Mouse (Mus musculus) liver, embryonic 12.5 days (tissue): ENCODE measurements around the gene Ndufs8. TPM values are rescaled to one million over a fixed set of nuclear protein-coding genes. Genes with fewer than 3 reads are reported as not detected.

Experiments used
- ATAC-seq: fragments of 200-750 bp; cut with Nextera tagmentation; 2 replicates; pipeline ENCODE4 v1.8.0; 2017; ENCODE audit warnings: moderate number of reproducible peaks, mild to moderate bottlenecking, moderate library complexity
- H3K27ac ChIP-seq: fragments of 300-500 bp; sonication (generic); 2 replicates; pipeline ENCODE4 v1.5.1; 2016; ENCODE audit warnings: mild to moderate bottlenecking
- H3K27me3 ChIP-seq: fragments of 300-500 bp; sonication (generic); replicated peaks from 2 replicates; pipeline ENCODE4 v1.6.1; 2016; ENCODE audit warnings: mild to moderate bottlenecking, moderate library complexity
- H3K36me3 ChIP-seq: fragments of 300-500 bp; sonication (generic); 2 replicates; pipeline ENCODE4 v1.6.1; 2016; ENCODE audit warnings: mild to moderate bottlenecking, moderate library complexity
- H3K4me1 ChIP-seq: fragments of 300-500 bp; sonication (generic); 2 replicates; pipeline ENCODE4 v1.6.1; 2016
- H3K4me2 ChIP-seq: fragments of 300-500 bp; sonication (generic); 2 replicates; pipeline ENCODE4 v1.6.1; 2016; ENCODE audit warnings: mild to moderate bottlenecking, moderate library complexity
- H3K4me3 ChIP-seq: fragments of 300-500 bp; sonication (generic); 2 replicates; pipeline ENCODE4 v1.5.1; 2016; ENCODE audit warnings: mild to moderate bottlenecking, moderate library complexity
- H3K9ac ChIP-seq: fragments of 300-500 bp; sonication (generic); 2 replicates; pipeline ENCODE4 v1.6.1; 2016; ENCODE audit warnings: mild to moderate bottlenecking, moderate library complexity
- H3K9me3 ChIP-seq: fragments of 300-500 bp; sonication (generic); replicated peaks from 2 replicates; pipeline ENCODE4 v1.6.1; 2016; ENCODE audit warnings: mild to moderate bottlenecking, moderate library complexity
- WGBS: fragments of 180-500 bp; shearing (Covaris S2); methylation state at CpG from one replicate; pipeline ENCODE4 v1.1.7; 2016; ENCODE audit not compliant: insufficient replicate concordance; 5-methylcytosine and 5-hydroxymethylcytosine counted together
- polyA plus RNA-seq: library from polyadenylated mRNA; unstranded; fragments of >200 nt; fragmentation: Nextera tagmentation; extraction: Ambion mirVana; gene quantifications from 2 replicates; pipeline ENCODE4 v1.2.1, GENCODE M21; 2016

Gene Ndufs8
- polyA plus RNA-seq, 1 experiment from 2014 or later, result 218 TPM

DNA sequence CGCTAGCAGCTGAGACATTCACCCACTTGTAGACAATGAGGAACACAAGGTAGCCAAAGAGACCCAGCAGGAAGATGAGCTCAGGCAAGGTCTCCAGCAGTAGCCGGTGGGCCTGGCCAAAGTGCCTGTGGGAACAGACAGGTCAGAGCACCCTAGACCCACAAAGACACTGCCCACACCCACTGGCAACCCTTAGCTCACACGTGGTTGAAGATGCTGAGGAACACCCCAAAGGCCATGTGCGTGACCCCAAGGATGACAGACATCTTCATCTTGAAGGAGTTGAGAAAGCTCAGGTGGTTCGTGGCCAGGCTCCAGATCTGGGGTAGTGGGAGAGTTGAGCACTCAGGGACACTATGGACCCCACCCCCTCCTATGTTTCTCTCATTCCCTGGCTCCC, 15.0 kb downstream of the Ndufs8 start:
- no peak overlapping the region for H3K4me2 ChIP-seq
- H3K36me3 ChIP-seq, result peaks cover 89% of the 10 kb centered on the region
- H3K4me1 ChIP-seq, result 0 out of 2 replicates have a peak, but pooled peaks cover under 1% of the 10 kb centered on the region
- H3K27me3 ChIP-seq, result no peaks in the 10 kb centered on the region
- H3K4me3 ChIP-seq, result no peak overlapping the region
- H3K9me3 ChIP-seq, result no peaks in the 10 kb centered on the region
- 72% methylated on average over 5 of the region's 5 CpGs for WGBS
- ATAC-seq, result no peak
- H3K9ac ChIP-seq, result no peak overlapping the region
- no peak overlapping the region for H3K27ac ChIP-seq

DNA sequence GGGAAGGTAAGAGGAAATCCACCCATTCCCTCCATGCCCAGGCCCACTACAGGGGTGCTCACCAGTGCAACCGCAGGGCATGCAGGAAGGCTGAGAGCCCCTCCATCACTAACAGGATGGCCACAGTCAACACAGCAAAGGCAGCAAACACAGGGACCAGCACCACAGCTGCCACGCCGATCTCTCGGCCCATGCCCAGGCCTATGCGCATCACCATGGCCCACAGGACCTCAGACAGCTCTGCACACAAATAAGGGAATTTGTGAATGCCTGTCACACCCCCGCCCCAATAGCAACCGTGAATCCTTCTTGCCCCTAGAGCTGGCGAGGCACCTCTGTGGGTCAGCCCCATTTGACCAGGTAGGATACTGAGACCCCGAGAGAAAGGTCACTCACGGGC, 16.4 kb downstream of the Ndufs8 start:
- peaks cover 88% of the 10 kb centered on the region for H3K36me3 ChIP-seq
- 80% methylated on average over 10 of the region's 10 CpGs for WGBS
- H3K4me3 ChIP-seq, result no peak overlapping the region
- no peak overlapping the region for H3K9ac ChIP-seq
- no peak overlapping the region for H3K27ac ChIP-seq
- no peak overlapping the region for H3K4me2 ChIP-seq
- no peaks in the 10 kb centered on the region for H3K27me3 ChIP-seq
- H3K4me1 ChIP-seq, result no peaks in the 10 kb centered on the region
- ATAC-seq, result no peak
- H3K9me3 ChIP-seq, result no peaks in the 10 kb centered on the region

DNA sequence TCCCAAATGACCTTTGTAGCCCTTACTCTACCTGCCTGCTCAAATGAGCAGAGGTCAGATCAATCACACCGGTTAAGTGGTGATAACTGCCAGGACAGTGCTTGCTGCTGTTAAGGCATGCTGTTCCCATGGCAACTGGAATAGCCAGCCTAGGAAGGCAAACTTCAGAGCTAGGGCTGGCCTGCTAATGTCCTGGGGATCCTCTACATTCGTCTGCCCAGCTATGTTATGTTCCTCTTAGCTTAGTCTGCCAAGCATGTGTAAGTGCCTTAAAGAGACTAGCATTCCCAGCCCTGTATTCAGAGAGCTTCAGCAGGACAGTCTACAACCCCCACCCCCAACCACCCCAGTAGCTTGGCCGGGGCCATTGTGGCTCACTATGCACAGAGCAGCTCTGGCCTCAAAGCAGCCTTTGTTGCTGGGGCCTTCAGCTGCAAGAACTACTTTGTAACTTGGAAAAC, 17.4 kb downstream of the Ndufs8 start:
- Histone ChIP-seq H3K4me2 (no peak overlapping the region), H3K9me3 (no peaks in the 10 kb centered on the region), H3K4me3 (no peak overlapping the region), H3K9ac (no peak overlapping the region), H3K27ac (no peak overlapping the region), H3K4me1 (no peaks in the 10 kb centered on the region), H3K27me3 (no peaks in the 10 kb centered on the region), H3K36me3 (peaks cover 96% of the 10 kb centered on the region)
- WGBS, result 51% methylated on average over 3 of the region's 3 CpGs
- ATAC-seq, result peak; percentile 54

DNA sequence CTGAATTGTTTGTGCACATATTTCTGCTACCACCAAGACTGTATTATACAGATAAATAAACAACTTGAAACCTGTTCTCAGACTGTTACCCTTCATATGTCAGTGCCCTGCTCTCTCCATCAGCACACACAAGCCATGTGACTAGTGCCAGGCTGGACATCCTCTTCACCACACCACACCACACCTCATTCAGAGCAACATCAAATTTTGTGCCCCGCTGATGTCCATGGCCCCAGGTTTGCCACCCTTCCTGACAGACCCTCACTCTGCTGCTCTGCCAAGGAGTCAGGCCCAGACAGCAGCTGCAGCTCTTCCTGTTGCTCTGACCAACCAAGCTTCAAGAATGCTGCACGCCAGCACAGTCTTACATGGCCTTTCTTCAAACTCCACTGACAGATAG, 18.3 kb downstream of the Ndufs8 start:
- no peak for ATAC-seq
- no peak overlapping the region for H3K4me3 ChIP-seq
- no peaks in the 10 kb centered on the region for H3K4me1 ChIP-seq
- H3K4me2 ChIP-seq, result no peak overlapping the region
- no peak overlapping the region for H3K9ac ChIP-seq
- H3K27me3 ChIP-seq, result no peaks in the 10 kb centered on the region
- no peaks in the 10 kb centered on the region for H3K9me3 ChIP-seq
- H3K36me3 ChIP-seq, result peaks cover 98% of the 10 kb centered on the region
- 84% methylated on average over 2 of the region's 2 CpGs for WGBS
- no peak overlapping the region for H3K27ac ChIP-seq

DNA sequence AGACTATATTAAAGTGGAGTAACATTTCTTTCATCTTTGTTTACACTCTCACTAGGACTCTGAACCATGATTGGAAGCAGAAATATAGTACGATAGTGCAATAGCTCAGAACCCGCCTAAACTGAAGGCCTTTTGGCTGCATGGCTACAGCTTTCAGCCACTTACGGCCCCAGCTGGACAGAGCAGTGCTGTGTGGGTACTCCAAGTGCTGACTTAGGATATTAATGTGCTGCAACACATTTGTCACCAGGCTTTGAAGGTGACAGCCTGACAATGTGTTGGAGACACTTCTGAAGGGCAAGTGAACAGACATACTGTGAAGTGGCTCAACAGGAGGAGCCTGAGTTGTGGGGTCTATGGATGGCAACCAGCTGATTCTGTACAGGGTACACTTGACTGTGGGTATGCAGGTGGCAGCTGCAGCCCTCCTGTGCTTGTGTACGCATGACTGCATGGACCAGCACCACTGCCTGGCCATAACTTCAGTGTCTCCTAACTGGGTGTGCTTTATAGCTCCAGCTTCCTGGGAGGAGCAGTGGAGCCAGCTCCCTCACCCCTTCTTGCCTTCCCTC, 18.9 kb downstream of the Ndufs8 start:
- Histone ChIP-seq H3K27ac (no peak overlapping the region), H3K4me2 (no peak overlapping the region), H3K36me3 (peaks cover 97% of the 10 kb centered on the region), H3K9ac (no peak overlapping the region), H3K4me3 (no peak overlapping the region), H3K27me3 (no peaks in the 10 kb centered on the region), H3K9me3 (no peaks in the 10 kb centered on the region), H3K4me1 (no peaks in the 10 kb centered on the region)
- 84% methylated on average over 4 of the region's 4 CpGs for WGBS
- no peak for ATAC-seq

DNA sequence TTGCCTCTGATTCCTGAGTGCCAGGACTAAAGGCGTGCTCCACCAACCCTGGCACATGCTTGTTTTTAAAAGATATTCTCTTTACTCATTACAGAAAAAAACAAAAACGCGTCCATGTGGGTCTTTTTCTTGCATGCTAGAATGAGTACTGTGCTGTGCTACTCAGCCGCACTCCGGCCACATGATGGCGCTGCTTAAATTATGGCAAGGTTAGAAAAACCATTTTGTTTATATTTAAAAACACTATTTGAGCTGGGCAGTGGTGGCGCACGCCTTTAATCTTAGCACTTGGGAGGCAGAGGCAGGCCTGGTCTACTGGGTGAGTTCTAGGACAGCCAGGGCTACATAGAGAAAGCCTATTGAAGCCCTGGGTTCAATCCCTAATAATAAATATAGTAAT, 22.4 kb downstream of the Ndufs8 start:
- ATAC-seq, result no peak
- 74% methylated on average over 8 of the region's 8 CpGs for WGBS
- peaks cover 89% of the 10 kb centered on the region for H3K36me3 ChIP-seq

DNA sequence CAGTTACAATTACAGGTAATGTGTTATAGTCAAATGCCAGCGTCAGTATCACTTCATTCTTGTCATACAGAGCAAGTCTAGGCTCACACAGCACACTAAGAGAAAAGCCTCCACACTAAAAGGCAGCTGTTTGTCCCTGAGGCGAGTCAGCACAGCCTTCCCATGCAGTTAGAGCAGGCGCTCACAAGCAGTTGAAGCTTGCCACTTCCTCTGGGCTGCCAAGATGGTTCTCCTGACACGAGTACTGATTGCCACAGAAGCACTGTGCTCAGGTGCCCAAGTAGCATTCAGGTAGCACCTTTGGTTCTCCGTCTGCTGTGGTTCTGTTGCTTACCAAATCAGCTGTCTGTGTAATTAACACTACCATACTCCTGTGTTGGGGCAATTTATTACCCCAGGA, 23.5 kb downstream of the Ndufs8 start:
- no peaks in the 10 kb centered on the region for H3K4me1 ChIP-seq
- no peak for ATAC-seq
- peaks cover 87% of the 10 kb centered on the region for H3K36me3 ChIP-seq
- H3K9me3 ChIP-seq, result no peaks in the 10 kb centered on the region
- H3K4me3 ChIP-seq, result no peak overlapping the region
- H3K27me3 ChIP-seq, result no peaks in the 10 kb centered on the region
- no peak overlapping the region for H3K9ac ChIP-seq
- 77% methylated on average over 5 of the region's 5 CpGs for WGBS
- no peak overlapping the region for H3K27ac ChIP-seq
- H3K4me2 ChIP-seq, result no peak overlapping the region

More for the DNA sequence above, 22.4 kb downstream of the Ndufs8 start:
- H3K4me1 ChIP-seq, result no peaks in the 10 kb centered on the region
- no peaks in the 10 kb centered on the region for H3K9me3 ChIP-seq
- H3K27me3 ChIP-seq, result no peaks in the 10 kb centered on the region
- H3K27ac ChIP-seq, result no peak overlapping the region
- no peak overlapping the region for H3K9ac ChIP-seq
- no peak overlapping the region for H3K4me3 ChIP-seq
- H3K4me2 ChIP-seq, result no peak overlapping the region

DNA sequence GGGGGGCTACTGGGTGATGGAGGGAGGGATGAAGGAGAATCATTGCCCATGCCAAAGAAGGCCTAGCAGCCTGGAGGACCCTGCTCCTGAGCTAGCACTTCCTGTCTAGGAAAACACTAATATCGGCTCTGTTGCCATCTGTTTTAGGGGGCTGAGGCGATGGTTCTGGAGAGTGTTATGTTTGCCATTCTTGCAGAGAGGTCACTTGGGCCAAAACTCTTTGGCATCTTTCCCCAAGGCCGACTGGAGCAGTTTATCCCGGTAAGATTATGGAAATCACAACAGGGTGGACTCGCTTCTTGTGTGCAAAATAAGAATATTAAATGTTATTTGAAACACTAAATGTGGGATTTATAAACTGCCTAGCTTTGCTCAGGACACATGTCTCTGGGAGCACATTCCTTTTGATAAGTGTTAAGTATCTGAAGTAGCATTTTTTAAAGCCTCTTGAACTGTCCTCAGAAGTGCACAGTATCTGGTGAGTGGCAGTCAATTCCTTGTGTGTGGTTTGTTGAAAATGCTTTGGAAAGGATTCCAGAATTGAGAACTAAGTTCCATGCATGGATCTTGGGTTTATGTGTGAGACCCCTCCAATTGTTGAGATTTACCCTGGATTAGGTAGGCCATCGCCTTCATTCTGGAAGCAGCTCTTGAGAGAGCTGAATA, 28.1 kb downstream of the Ndufs8 start:
- no peak overlapping the region for H3K27ac ChIP-seq
- H3K4me3 ChIP-seq, result no peak overlapping the region
- H3K4me1 ChIP-seq, result peaks cover 14% of the 10 kb centered on the region; the same call in 1 of the 2 replicates
- no peak for ATAC-seq
- no peak overlapping the region for H3K9ac ChIP-seq
- no peak overlapping the region for H3K4me2 ChIP-seq
- no peaks in the 10 kb centered on the region for H3K27me3 ChIP-seq
- H3K36me3 ChIP-seq, result peaks cover 51% of the 10 kb centered on the region
- no peaks in the 10 kb centered on the region for H3K9me3 ChIP-seq
- 74% methylated on average over 6 of the region's 6 CpGs for WGBS

DNA sequence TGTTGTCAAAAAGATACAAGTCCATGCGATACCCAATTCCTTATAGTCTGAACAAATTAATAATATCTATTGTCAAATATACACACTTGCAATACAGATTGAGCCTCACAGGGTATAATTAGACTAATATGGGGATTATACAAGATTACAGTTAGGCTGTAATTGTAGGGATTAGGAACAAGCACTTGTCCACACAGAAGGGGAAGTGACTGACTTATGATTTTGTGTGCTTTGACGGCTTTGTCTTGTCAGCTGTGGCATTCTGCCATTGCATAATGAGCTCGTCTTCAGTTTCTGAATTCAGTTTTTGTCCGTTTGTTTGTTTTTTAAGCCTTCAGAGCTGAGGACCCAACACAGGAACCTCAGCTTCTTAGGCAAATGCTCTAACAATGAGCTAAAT, 30.4 kb downstream of the Ndufs8 start:
- no peaks in the 10 kb centered on the region for H3K9me3 ChIP-seq
- no peak overlapping the region for H3K27ac ChIP-seq
- peaks cover 14% of the 10 kb centered on the region; the same call in 1 of the 2 replicates for H3K4me1 ChIP-seq
- H3K27me3 ChIP-seq, result no peaks in the 10 kb centered on the region
- H3K4me2 ChIP-seq, result no peak overlapping the region
- no peak overlapping the region for H3K4me3 ChIP-seq
- no peak for ATAC-seq
- 56% methylated on average over 4 of the region's 4 CpGs for WGBS
- no peak overlapping the region for H3K9ac ChIP-seq
- peaks cover 40% of the 10 kb centered on the region for H3K36me3 ChIP-seq

DNA sequence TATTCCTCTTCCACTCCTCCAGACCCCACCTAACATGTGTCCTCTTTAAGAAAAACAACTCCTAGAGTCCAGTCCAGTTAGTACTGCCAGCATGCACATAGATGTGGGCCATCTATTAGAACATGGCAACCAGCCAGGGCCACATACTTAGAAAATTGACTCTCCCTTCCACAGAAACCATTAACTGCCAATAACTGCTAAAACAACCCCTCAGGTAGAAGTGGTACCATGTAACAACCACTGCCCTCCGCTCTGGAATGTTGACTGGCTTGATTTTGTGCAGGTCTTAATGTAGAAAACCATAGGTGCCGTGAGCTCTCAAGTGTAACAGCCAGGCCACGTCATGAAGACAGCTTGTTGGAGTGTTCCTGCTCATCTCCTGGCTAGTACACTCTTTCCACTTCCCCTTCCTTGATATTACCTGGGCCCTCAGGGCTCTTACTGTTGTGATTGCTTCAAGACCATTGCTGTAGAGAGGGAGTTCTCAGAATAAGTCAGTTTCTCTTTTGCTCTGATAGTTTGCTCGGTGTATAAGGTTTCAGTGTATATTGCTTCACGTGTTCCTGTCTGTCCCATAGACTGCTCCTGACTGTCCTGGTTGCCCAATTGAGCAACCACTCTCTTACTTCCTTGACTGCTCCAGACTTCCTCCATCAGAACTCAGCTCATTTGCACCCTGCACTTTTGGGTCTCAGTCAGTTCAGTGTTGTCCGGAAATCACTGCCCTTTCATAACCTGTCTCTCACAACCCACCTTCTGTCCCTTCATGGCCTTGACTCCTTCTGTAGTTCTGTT, 32.3 kb downstream of the Ndufs8 start:
- Histone ChIP-seq H3K27ac (no peak overlapping the region), H3K4me2 (no peak overlapping the region), H3K4me1 (peaks cover 14% of the 10 kb centered on the region; the same call in 1 of the 2 replicates), H3K9me3 (no peaks in the 10 kb centered on the region), H3K9ac (no peak overlapping the region), H3K27me3 (no peaks in the 10 kb centered on the region), H3K36me3 (peaks cover 37% of the 10 kb centered on the region), H3K4me3 (no peak overlapping the region)
- 73% methylated on average over 6 of the region's 6 CpGs for WGBS
- ATAC-seq, result no peak

DNA sequence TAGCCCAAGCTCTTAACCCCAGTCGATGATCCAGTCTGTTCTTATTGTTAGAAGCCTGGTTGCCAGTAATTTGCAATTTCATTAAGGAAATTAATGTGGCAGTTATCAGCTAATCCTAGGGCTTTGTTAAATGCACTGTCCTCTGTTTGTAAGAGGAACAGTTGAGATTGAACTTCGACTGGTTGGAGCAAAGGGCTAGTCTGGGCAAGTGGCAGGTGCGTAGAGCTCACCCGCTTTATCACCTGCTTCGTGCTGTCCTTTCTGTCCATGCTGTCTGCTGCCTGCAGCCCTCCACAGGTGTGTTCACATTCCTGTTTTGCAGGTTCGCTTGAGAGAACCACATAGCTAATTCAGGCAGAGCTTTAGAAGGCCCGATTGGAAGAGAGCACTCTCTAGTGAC, 37.5 kb downstream of the Ndufs8 start:
- WGBS, result 73% methylated on average over 7 of the region's 7 CpGs
- Histone ChIP-seq H3K4me2 (no peak overlapping the region), H3K36me3 (peaks cover 23% of the 10 kb centered on the region), H3K4me3 (no peak overlapping the region), H3K4me1 (peaks cover 2% of the 10 kb centered on the region; the same call in 1 of the 2 replicates), H3K9ac (no peak overlapping the region), H3K9me3 (no peaks in the 10 kb centered on the region), H3K27me3 (no peaks in the 10 kb centered on the region), H3K27ac (no peak overlapping the region)
- ATAC-seq, result no peak

DNA sequence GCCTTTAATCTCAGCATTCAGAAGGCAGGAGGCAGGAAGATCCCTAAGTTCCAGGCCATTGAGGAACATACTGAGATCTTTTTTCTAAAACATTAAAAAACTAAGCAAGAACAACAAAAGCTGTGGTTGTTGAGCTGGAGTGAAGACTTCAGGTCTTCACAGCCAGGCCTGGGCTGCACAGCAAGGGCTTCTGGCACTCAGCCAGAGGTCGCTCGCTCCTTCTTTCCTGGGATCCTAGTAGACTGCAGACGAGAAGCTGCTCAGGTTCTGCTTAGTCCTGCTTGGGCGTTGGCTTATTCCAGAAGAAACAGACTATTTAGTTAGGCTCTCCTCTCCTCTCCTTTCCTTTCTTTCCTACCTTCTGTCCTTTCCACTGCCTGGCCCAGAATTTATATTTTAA, 40.2 kb downstream of the Ndufs8 start:
- H3K4me1 ChIP-seq, result no peaks in the 10 kb centered on the region; the same call in 1 of the 2 replicates
- WGBS, result 67% methylated on average over 4 of the region's 4 CpGs
- ATAC-seq, result no peak

More for the DNA sequence above, 40.2 kb downstream of the Ndufs8 start:
- H3K9ac ChIP-seq, result no peak overlapping the region
- H3K27me3 ChIP-seq, result no peaks in the 10 kb centered on the region
- H3K36me3 ChIP-seq, result peaks cover 20% of the 10 kb centered on the region
- H3K4me3 ChIP-seq, result no peak overlapping the region
- no peaks in the 10 kb centered on the region for H3K9me3 ChIP-seq
- no peak overlapping the region for H3K4me2 ChIP-seq
- no peak overlapping the region for H3K27ac ChIP-seq
